Mouse (Mus musculus) spleen, postnatal 36 days (tissue): Measurements from ENCODE around the gene Gm11549.

ENCODE experiments used
- DNase-seq, 2 experiments: peaks; one replicate each; pipeline ENCODE4 v3.0.0; 2022; ENCODE audit warnings: low spot score in 2 of 2, mixed read lengths in 1 of 2

The Gm11549 gene

DNA sequence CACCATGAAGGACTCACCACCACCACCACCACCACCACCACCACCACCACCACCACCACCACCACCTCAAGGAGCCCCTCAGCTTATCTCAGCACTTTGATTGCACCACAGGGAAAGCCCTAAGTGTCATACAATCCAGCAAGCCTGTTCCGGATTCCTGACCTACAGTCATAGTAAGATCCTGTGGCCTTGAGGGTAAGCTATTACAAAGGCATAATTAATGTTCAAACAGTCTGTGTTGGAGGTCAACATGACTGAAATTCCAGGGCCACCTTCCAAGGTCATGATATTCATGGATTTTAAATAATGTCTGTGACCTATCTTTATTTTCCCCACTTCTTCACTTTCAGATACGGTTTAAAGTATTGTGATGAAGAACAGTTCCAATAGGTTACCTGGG is 41.1 kb downstream of the Gm11549 start:
- DNase-seq: no peak

DNA sequence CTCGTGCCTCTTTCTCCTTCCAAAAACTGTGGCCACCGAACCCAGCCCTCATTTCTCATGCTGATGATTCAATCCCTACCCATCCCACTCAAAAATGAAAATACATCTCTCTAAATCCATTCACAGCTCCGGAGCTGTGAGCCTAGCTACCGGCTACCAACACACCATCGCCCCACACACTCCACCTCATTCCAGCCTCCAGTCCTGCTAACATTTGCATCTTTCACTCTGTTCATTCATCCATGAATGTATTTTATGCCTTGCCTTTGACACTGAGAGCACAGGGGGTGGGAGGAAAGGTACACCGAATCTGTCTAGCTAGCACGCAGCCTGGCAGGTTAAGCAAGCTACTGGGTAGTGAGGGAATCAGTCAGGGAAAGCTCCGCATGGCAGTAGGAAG is 42.8 kb downstream of the Gm11549 start:
- no peak for DNase-seq

DNA sequence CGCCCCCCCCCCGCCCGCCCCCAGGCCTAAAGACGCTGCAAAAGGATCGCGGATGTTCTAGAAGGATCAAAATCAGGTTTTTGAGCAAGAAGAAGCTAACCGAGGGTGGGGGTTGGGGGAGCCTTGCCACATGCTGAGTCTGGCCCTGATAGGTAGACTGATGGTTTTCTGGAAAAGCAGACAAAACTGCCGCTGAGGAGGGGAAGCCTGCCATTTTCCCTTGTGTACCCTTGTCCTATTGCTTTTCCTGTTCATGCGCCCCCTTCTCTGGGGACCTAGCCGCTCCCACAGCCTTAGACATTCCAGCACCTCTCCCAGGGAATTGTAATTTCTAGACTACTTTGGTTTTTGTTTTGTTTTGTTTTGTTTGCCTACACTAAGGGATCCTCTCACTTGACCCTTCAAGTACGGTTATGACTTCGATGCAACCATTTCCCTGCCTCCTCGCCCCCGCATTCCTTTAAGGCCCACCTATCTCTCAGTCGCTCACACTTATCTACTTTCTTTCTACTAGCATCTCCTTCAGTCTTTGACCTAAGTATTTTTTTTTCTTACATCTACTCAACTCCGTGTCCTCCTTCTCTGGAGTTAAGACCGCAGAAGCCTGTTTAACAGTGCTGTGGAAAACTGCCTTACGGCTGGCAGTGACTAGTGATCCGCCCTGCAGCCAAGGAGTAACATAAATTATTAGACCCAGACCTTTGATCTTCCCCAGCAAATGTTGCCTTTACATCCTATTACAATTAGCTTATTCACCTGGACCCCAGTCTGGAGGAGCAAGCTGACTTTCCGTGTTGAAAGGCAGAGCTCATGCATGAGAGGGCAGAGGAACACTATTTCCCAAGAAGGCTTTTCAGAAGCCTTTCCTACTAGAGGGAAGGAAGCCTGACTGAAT is 45.1 kb downstream of the Gm11549 start:
- peak in 1 of 2 experiments; percentile 1 for DNase-seq

DNA sequence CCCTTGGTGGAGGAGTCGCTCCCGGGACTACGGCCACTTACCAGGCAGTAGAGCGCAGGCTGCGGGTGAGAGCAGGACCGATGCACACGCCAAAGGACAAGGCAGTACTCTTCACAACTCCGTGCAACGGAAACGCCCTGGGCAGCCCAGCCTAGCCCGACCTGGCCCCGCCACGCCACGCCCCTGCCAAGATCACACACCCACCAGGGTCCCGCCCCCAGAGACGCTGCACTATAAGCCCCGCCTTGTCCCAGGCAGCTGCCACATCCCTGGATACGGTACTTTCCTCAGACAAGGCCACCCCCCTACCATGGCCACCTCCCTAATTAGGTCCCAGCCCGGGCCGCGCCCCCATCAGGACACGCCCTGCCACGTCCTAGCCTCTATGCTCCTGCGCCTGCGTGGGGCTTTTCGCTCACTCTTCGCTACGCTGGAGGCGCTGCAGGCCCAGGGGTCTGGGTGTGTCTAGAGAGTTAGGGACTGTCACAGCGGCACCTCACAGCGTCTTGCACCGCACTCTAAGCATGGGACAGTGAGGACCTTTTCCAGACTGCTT is 46.0 kb downstream of the Gm11549 start, which contains the start of the genes Anxa5 and 1810062G17Rik:
Gene Anxa5 (minus strand): TSS at position 363 of the 556 bp plus-strand sequence.
Gene 1810062G17Rik (plus strand): TSS at position 406 of the 556 bp plus-strand sequence.
- peak; percentile 96 for DNase-seq

DNA sequence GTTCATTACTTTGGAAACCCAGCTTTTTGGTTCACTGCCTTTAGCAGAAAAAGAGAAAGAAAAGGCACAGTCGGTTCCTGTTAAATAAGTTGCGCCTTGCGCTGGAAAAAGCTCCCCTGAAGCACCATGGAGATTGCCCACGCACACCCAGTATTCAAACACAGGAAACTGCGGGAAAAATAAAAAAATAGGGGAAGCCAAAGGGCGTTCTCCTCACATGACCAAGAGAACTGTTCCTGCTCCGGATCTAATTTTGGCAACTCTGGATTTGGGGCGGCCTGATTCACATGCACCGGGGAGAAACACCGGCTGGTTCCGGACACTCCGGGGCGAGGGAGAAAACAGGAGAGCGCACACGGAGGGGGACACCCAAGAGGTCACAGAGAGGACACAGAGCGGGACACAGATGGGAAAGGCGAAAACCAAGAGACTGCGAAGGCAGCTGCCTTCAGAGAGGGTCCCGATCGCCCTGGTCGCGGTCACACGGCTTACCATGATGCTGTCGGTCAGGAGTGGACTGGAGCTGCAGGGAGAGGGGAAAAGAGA is 46.6 kb downstream of the Gm11549 start:
- DNase-seq: peak; percentile 3 to 17

DNA sequence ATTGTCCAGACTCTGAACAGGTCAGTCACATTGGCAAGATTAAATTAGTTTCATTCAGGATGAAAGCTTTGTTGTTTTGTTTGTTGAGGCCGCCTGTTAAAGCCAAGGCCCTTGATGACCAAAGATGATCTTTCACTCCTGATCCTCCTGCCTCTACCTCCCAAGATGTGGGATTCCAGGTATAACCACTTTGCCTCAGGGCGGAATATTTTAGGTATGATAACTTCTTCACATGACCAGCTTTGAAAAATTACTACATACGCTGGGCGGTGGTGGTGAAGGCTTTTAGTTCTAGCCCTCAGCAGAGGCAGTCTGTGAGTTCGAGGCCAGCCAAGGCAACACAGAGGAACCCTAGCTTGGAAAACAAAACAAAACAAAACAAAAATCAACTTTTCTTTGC is 47.2 kb downstream of the Gm11549 start:
- DNase-seq: no peak

DNA sequence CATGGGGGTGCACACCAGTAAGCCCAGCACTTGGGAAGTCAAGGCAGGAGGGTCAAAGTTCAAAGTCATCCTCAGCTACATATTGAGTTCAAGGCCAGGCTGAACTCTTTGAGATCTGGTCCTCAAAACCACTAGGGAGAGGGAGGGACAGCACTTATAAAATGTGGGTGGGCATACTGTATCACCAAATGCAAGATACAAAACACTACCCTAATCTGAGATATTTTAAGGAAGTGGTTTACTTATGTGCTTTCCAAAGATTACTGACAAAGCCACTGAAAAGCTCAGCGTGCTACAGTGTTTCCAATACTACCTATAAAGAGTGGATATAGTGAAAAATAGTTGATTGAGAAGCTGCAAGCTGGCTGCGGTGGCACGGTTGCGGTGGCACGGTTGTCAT is 48.4 kb downstream of the Gm11549 start:
- no peak for DNase-seq

DNA sequence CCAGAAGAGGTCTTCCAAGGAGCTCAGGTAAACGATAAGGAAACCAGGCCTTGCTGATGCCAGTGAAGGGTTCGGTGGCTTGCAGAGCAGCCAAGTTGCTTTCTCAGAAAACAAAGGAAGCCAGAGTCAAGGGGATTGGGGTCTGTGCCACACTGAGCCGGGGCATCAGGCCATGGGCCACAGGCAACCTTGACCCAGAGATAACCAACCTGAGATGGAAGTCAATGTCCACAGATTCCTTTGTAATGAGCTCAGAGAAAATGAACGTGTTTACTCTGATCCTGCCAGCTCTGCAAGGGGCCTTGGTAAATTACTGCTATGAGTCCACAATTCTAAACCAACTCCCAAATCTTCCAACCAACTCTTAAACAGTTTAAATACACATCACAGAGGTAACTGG is 49.8 kb downstream of the Gm11549 start:
- DNase-seq: no peak

DNA sequence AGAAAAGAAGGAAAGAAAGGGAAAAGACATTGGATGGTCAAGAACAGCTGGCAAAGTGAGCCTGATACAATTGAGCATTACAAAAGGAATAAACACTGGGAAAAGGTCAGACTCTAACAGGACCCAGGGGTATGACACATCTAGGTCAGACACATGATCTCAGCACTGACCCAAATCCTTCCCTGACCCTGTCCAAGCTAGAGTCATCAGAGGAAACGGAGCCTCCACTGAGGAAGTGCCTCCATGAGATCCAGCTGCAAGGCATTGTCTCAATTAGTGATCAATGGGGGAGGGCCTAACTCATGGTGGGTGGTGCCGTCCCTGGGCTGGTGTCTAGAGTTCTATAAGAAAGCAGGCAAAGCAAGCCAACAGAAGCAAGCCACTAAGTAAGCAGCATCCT is 52.7 kb downstream of the Gm11549 start:
- no peak for DNase-seq

DNA sequence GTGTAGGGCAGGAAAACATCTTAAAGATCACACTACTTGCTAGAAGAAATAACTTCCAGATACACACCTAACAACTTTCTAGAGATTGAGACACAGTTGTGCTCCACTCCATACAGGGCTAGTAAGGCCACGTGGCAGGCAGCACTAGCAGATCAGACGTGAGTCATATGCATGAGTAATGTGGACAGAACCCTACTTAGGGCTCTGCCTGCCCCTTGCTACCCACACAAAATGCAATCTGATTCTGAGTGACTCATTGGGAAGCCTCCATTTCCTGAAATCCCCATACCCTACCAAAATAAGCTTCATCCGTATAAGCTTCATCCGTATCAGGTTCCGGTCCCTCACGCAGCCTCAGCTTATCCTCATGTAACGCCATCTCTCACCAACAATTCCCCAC is 54.0 kb downstream of the Gm11549 start:
- DNase-seq: no peak

DNA sequence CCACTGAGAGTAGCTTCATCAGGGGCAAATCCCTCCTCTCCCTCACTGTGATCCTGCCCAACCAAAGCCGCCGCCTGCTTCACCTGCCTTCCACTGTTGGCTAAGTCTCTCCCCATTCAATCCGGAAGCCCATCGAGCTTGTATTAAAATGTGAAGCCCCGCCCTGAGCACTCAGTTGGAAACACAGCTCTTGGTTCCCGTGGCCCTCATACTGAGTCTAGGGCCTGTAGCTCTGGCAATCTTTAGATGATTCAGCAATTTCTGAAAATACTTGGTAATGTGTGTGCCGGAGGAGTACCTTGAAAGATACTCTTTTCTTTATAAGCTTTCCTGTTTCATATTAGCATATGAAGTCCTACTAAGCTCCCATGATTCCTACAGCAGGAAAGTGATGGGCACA is 56.1 kb downstream of the Gm11549 start:
- no peak for DNase-seq
